In the genomic region with DNA sequence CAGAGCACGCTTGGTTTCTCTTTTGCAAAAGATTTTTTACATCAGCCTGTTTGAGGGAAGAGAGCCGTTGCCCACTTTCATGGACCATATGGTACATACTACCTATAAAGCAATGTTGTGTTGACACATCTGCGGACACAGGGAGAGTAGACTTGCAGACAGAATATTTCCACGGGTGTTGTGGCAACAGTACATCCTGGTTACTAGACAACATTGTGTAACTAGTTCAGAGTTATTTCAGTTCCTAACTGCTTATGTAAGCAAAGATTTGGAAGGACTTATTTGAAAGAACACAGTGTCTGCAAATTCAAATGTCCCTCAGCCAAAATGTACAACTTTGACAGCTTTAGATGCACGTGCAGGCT, we compare ENCODE assay signal across 10 mouse cellular contexts. TPM values are rescaled to one million over a fixed set of nuclear protein-coding genes. Genes with fewer than 3 reads are reported as not detected.
DNase-seq lines count a peak whose midpoint lies in the region; ATAC-seq and TF ChIP-seq lines count a peak whose summit lies in the region.
"Had no signal": no experiment of that assay in that cellular context is flagged by ENCODE, and none has a peak within 500 bp of the region (broad histone marks: within the 10 kb centered on the region; RNA-seq: fewer than 3 reads in every experiment).

No protein-coding gene starts in this region.

- no peak for ATAC-seq in liver, embryonic 13.5 days (ENCODE audit: low read depth)
- no peak for ATAC-seq in hindbrain, embryonic 12.5 days (ENCODE audit: low FRiP score)
- no peak for ATAC-seq in hindbrain, postnatal 0 days

- H3K4me2 ChIP-seq in liver, embryonic 13.5 days = no peak overlapping the region
- H3K4me2 ChIP-seq in hindbrain, embryonic 12.5 days (replicated peaks) = no peak overlapping the region
- no peak overlapping the region for H3K4me2 ChIP-seq in hindbrain, postnatal 0 days (ENCODE audit: low read depth, low read length)
- H3K4me2 ChIP-seq: stomach, embryonic 15.5 days had no signal

- no peaks in the 10 kb centered on the region for H3K9me3 ChIP-seq in liver, embryonic 13.5 days (replicated peaks)
- H3K9me3 ChIP-seq in hindbrain, embryonic 12.5 days (replicated peaks) = no peaks in the 10 kb centered on the region
- H3K9me3 ChIP-seq in hindbrain, postnatal 0 days (ENCODE audit: low read length) = no peaks in the 10 kb centered on the region
- H3K9me3 ChIP-seq: stomach, embryonic 15.5 days had no signal

- peaks cover 31% of the 10 kb centered on the region for H3K4me1 ChIP-seq in liver, embryonic 13.5 days (replicated peaks)
- peaks cover 12% of the 10 kb centered on the region for H3K4me1 ChIP-seq in hindbrain, embryonic 12.5 days
- 0 out of 2 replicates have a peak, but pooled peaks cover 5% of the 10 kb centered on the region for H3K4me1 ChIP-seq in hindbrain, postnatal 0 days (ENCODE audit: insufficient read depth, low read length)

- H3K27ac ChIP-seq in liver, embryonic 13.5 days = peak overlapping the region; percentile 9; the same call in 1 of the 2 replicates
- no peak overlapping the region for H3K27ac ChIP-seq in hindbrain, embryonic 12.5 days
- no peak overlapping the region for H3K27ac ChIP-seq in hindbrain, postnatal 0 days
- H3K27ac ChIP-seq: stomach, embryonic 15.5 days had no signal

- no peak for TF ChIP-seq CTCF in hindbrain, postnatal 0 days (IDR thresholded peaks at IDR 0.05; ENCODE audit: low read depth)

- H3K9ac ChIP-seq in liver, embryonic 13.5 days = no peak overlapping the region
- H3K9ac ChIP-seq in hindbrain, embryonic 12.5 days = no peak overlapping the region
- no peak overlapping the region for H3K9ac ChIP-seq in hindbrain, postnatal 0 days (replicated peaks; ENCODE audit: low read length)
- H3K9ac ChIP-seq: stomach, embryonic 15.5 days had no signal

- H3K27me3 ChIP-seq in liver, embryonic 13.5 days = no peaks in the 10 kb centered on the region
- no peaks in the 10 kb centered on the region for H3K27me3 ChIP-seq in hindbrain, embryonic 12.5 days
- H3K27me3 ChIP-seq in hindbrain, postnatal 0 days (ENCODE audit: insufficient read depth, low read length) = no peaks in the 10 kb centered on the region
- H3K27me3 ChIP-seq: stomach, embryonic 15.5 days had no signal

- peak; percentile 32 for DNase-seq in gastrocnemius, postnatal 25 days
- no peak for DNase-seq in gastrocnemius, postnatal 4 days (ENCODE audit: low spot score in 2 of 2)
- peak; percentile 20 for DNase-seq in urinary bladder, postnatal 14 days (ENCODE audit: low spot score)
- no peak for DNase-seq in urinary bladder, postnatal 25 days (ENCODE audit: low spot score)
- DNase-seq in liver, embryonic 13.5 days = no peak
- DNase-seq in yolk sac, embryonic 10.5 days (ENCODE audit: low spot score) = no peak
- no peak for DNase-seq in hindbrain, postnatal 0 days (ENCODE audit: low spot score)

- no peak overlapping the region for H3K4me3 ChIP-seq in liver, embryonic 13.5 days (replicated peaks)
- no peak overlapping the region for H3K4me3 ChIP-seq in hindbrain, embryonic 12.5 days
- no peak overlapping the region for H3K4me3 ChIP-seq in hindbrain, postnatal 0 days (ENCODE audit: low read length)
- H3K4me3 ChIP-seq: stomach, embryonic 15.5 days had no signal

- WGBS in liver, embryonic 13.5 days (ENCODE audit: insufficient replicate concordance) = 61% methylated on average over 5 of the region's 5 CpGs
- 86% methylated on average over 5 of the region's 5 CpGs for WGBS in hindbrain, embryonic 12.5 days
- 75% methylated on average over 5 of the region's 5 CpGs for WGBS in hindbrain, postnatal 0 days

- no peaks in the 10 kb centered on the region for H3K36me3 ChIP-seq in liver, embryonic 13.5 days
- H3K36me3 ChIP-seq in hindbrain, embryonic 12.5 days = peaks cover 3% of the 10 kb centered on the region
- H3K36me3 ChIP-seq in hindbrain, postnatal 0 days (ENCODE audit: insufficient read depth, low read length) = no peaks in the 10 kb centered on the region
- H3K36me3 ChIP-seq: stomach, embryonic 15.5 days had no signal

RNA-seq across cellular contexts. Expression of a gene that starts 43.6 kb away (rescaled TPM):
- not detected for total RNA-seq in gastrocnemius, postnatal 25 days (2021)
- not detected for total RNA-seq in gastrocnemius, postnatal 4 days (2021)
- not detected in 2 replicates for polyA plus RNA-seq in liver, embryonic 13.5 days (2015; fragmentation: Nextera tagmentation; extraction: Ambion mirVana)
- 0.18 TPM in 1 of 2 replicates, not detected in the other for polyA plus RNA-seq in hindbrain, embryonic 12.5 days (2016; fragmentation: Nextera tagmentation; extraction: Ambion mirVana)
- total RNA-seq in hindbrain, postnatal 0 days (2014; rRNA removed) = not detected in 2 replicates
- polyA plus RNA-seq in hindbrain, postnatal 0 days (2015; fragmentation: Nextera tagmentation; extraction: Ambion mirVana) = not detected in 2 replicates
- total RNA-seq: heart, postnatal 36 days had no signal
- polyA plus RNA-seq: stomach, embryonic 15.5 days had no signal

Comparison
In these comparisons a context has a peak if more than half of its experiments do, and no peak if none do; other contexts are left out.
1. DNase-seq: peak in gastrocnemius, postnatal 25 days (single experiment) and urinary bladder, postnatal 14 days (single experiment); none in gastrocnemius, postnatal 4 days (0 of 2), urinary bladder, postnatal 25 days (single experiment), liver, embryonic 13.5 days (single experiment), yolk sac, embryonic 10.5 days (single experiment) and hindbrain, postnatal 0 days (single experiment).